Mouse (Mus musculus): ENCODE data around the gene Prg4.
A peak's percentile ranks its signal among the peaks of the same experiment; 100 is the strongest.

Gene Prg4

DNA sequence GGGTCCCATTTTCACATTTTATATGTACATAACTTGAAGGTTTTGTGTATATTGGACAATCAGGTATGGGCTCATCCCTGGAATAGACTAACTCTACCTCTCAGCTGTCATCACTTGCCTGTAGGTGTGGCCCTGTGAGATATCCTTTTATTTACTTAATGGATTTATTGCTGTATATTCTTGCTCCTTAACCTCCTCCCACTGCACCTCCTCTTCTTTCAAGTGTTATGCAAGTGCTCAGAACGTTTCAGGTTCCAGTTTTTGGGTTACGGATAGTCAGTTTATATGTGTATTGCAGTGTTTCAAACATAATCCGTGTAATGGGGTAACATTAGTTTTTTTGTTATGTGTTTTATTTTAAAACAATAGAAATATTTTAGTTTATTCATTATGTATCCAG lies 27.3 kb downstream of the Prg4 start:
- Histone ChIP-seq H3K4me3 (replicated peaks; ENCODE audit: low read length) (no peak overlapping the region), H3K9me3 (ENCODE audit: low read length) (no peaks in the 10 kb centered on the region), H3K36me3 (ENCODE audit: insufficient read depth, low read length) (peaks cover 92% of the 10 kb centered on the region), H3K27me3 (ENCODE audit: insufficient read depth, low read length) (no peaks in the 10 kb centered on the region), H3K4me1 (replicated peaks; ENCODE audit: low read depth, low read length) (no peaks in the 10 kb centered on the region)
- TF ChIP-seq NANOG (IDR thresholded peaks at IDR 0.05; ENCODE audit: borderline replicate concordance, low read length) (no peak), CTCF (conservative IDR thresholded peaks at IDR 0.05; ENCODE audit: low read length) (no peak), POU5F1 (IDR thresholded peaks at IDR 0.05; ENCODE audit: borderline replicate concordance, low read length) (no peak)

DNA sequence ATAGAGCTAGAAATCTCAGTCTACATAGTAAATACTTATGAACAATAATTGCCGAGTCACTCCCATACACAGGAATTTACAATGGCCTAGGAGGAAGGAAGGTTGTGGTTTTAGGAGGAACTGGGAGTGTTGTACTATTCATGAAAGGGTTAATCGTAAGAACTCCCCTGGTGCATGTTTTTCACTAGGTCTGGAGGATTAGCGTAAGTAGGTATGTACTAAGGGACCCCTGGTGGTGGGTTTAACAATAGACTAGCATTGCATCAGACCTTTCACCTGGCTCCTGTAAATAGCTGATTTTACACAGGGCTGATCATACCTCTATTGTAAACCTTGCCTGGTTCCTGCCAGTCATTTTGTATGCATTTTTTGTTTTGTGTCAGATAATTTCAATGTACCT lies 39.7 kb downstream of the Prg4 start:
- Histone ChIP-seq H3K36me3 (ENCODE audit: insufficient read depth, low read length) (peaks cover 98% of the 10 kb centered on the region), H3K9me3 (ENCODE audit: low read length) (no peaks in the 10 kb centered on the region), H3K27me3 (ENCODE audit: insufficient read depth, low read length) (no peaks in the 10 kb centered on the region), H3K4me3 (replicated peaks; ENCODE audit: low read length) (no peak overlapping the region), H3K4me1 (replicated peaks; ENCODE audit: low read depth, low read length) (peaks cover 11% of the 10 kb centered on the region; the same call in 1 of the 2 replicates)
- TF ChIP-seq CTCF (conservative IDR thresholded peaks at IDR 0.05; ENCODE audit: low read length) (peak; percentile 11; the same call in 1 of the 2 replicates), POU5F1 (IDR thresholded peaks at IDR 0.05; ENCODE audit: borderline replicate concordance, low read length) (no peak)

DNA sequence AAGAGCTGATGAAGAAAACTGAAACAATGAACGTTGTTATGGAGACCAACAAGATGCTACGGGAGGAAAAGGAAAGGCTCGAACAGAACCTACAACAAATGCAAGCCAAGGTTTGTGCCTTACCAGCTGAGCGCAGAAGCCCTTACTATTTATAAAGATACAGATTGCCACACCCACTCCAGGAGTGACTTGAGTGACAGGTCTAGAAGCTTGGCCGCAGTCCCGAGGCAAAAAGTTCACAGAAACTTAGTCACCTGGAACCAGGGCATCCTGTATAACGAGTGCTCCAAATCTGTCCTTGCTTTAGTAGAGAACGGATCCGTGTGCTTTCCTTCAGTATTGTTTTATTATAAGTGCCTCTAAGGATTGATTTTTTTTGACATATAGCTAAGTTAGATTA lies 40.3 kb downstream of the Prg4 start:
- H3K36me3 ChIP-seq (ENCODE audit: insufficient read depth, low read length) = peaks cover 95% of the 10 kb centered on the region
- H3K4me1 ChIP-seq (replicated peaks; ENCODE audit: low read depth, low read length) = peaks cover 11% of the 10 kb centered on the region; the same call in 1 of the 2 replicates
- no peak for TF ChIP-seq POU5F1 (IDR thresholded peaks at IDR 0.05; ENCODE audit: borderline replicate concordance, low read length)
- no peak for TF ChIP-seq NANOG (IDR thresholded peaks at IDR 0.05; ENCODE audit: borderline replicate concordance, low read length)
- TF ChIP-seq CTCF (conservative IDR thresholded peaks at IDR 0.05; ENCODE audit: low read length) = no peak
- no peaks in the 10 kb centered on the region for H3K9me3 ChIP-seq (ENCODE audit: low read length)
- H3K27me3 ChIP-seq (ENCODE audit: insufficient read depth, low read length) = no peaks in the 10 kb centered on the region
- no peak overlapping the region for H3K4me3 ChIP-seq (replicated peaks; ENCODE audit: low read length)

DNA sequence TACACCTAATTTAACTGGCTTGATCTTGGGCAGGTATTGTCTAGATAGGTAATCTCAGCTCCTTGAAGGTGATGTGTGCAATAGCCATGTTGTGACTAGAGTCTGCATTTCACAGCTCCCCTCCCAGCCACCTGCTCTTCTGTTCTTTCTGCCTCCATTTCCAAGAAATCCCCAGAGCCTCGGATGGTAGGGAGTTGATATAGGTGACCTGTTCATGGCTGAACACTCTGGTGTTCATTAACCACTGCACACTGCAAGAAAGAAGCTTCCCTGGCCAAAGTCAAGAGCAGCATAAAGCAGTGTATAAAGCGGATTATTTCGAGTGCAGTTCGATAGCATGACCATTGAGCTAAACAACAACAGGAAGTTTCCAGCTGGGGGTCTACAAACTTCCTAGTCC lies 47.5 kb downstream of the Prg4 start:
- peaks cover 95% of the 10 kb centered on the region for H3K36me3 ChIP-seq (ENCODE audit: insufficient read depth, low read length)
- H3K27me3 ChIP-seq (ENCODE audit: insufficient read depth, low read length) = no peaks in the 10 kb centered on the region
- no peak overlapping the region for H3K4me3 ChIP-seq (replicated peaks; ENCODE audit: low read length)
- no peaks in the 10 kb centered on the region for H3K9me3 ChIP-seq (ENCODE audit: low read length)
- no peaks in the 10 kb centered on the region for H3K4me1 ChIP-seq (replicated peaks; ENCODE audit: low read depth, low read length)
- TF ChIP-seq NANOG (IDR thresholded peaks at IDR 0.05; ENCODE audit: borderline replicate concordance, low read length) = no peak
- TF ChIP-seq POU5F1 (IDR thresholded peaks at IDR 0.05; ENCODE audit: borderline replicate concordance, low read length) = no peak
- no peak for TF ChIP-seq CTCF (conservative IDR thresholded peaks at IDR 0.05; ENCODE audit: low read length)

DNA sequence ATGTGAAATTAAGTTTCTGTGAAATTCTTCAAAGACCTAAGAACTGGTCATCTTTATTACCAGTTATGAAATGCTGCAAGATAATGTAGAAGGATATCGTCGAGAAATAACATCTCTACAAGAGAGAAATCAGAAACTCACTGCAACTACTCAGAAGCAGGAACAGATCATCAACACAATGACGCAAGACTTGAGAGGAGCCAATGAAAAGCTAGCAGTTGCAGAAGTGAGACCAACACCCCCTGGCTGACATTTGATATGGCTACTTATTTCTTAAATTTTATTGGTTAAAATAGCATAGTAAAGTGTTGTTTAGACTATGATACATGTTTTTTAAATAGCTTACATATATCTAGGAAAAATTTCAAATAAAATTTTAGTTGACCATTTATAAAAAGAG lies 50.0 kb downstream of the Prg4 start:
- H3K36me3 ChIP-seq (ENCODE audit: insufficient read depth, low read length) = peaks cover 93% of the 10 kb centered on the region
- H3K27me3 ChIP-seq (ENCODE audit: insufficient read depth, low read length) = no peaks in the 10 kb centered on the region
- H3K4me1 ChIP-seq (replicated peaks; ENCODE audit: low read depth, low read length) = no peaks in the 10 kb centered on the region
- no peak overlapping the region for H3K4me3 ChIP-seq (replicated peaks; ENCODE audit: low read length)
- H3K9me3 ChIP-seq (ENCODE audit: low read length) = no peaks in the 10 kb centered on the region
- no peak for TF ChIP-seq POU5F1 (IDR thresholded peaks at IDR 0.05; ENCODE audit: borderline replicate concordance, low read length)
- no peak for TF ChIP-seq CTCF (conservative IDR thresholded peaks at IDR 0.05; ENCODE audit: low read length)
- TF ChIP-seq NANOG (IDR thresholded peaks at IDR 0.05; ENCODE audit: borderline replicate concordance, low read length) = no peak

DNA sequence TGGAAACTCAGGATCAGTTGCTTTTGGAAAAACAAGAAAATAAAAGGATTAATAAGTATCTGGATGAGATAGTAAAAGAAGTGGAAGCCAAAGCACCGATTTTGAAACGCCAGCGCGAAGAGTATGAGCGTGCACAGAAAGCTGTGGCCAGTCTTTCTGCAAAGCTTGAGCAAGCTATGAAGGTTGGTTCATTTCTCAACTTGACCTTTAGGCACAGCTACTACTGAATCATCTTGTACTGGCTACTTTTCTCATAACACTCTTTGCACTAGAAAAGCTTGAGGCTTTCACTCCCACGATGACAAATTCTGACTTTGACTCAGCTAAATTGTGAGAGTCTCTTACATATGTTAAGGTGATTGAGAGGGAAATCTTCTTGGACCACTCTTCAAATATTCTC lies 56.0 kb downstream of the Prg4 start:
- no peak overlapping the region for H3K4me3 ChIP-seq (replicated peaks; ENCODE audit: low read length)
- no peaks in the 10 kb centered on the region for H3K9me3 ChIP-seq (ENCODE audit: low read length)
- no peak for TF ChIP-seq NANOG (IDR thresholded peaks at IDR 0.05; ENCODE audit: borderline replicate concordance, low read length)
- no peak for TF ChIP-seq POU5F1 (IDR thresholded peaks at IDR 0.05; ENCODE audit: borderline replicate concordance, low read length)
- TF ChIP-seq CTCF (conservative IDR thresholded peaks at IDR 0.05; ENCODE audit: low read length) = no peak
- H3K36me3 ChIP-seq (ENCODE audit: insufficient read depth, low read length) = peaks cover 98% of the 10 kb centered on the region
- no peaks in the 10 kb centered on the region for H3K4me1 ChIP-seq (replicated peaks; ENCODE audit: low read depth, low read length)
- no peaks in the 10 kb centered on the region for H3K27me3 ChIP-seq (ENCODE audit: insufficient read depth, low read length)

DNA sequence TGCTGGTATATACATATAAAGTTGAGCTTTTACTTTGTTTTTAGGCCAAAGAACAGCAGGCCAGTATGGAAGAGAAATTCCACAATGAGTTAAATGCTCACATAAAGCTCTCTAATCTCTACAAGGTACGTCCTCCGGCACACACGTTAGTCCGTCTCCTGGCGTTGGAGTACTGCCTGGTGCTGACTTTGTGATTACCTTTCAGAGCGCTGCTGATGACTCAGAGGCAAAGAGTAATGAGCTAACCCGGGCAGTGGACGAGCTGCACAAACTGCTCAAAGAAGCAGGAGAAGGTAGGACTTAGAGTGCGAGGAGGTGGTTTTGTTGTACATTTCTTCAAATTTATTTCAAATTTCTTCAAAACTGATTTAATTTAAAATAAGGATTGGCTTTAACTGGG lies 58.7 kb downstream of the Prg4 start:
- TF ChIP-seq CTCF (conservative IDR thresholded peaks at IDR 0.05; ENCODE audit: low read length) (no peak), NANOG (IDR thresholded peaks at IDR 0.05; ENCODE audit: borderline replicate concordance, low read length) (no peak), POU5F1 (IDR thresholded peaks at IDR 0.05; ENCODE audit: borderline replicate concordance, low read length) (no peak)
- Histone ChIP-seq H3K4me1 (replicated peaks; ENCODE audit: low read depth, low read length) (no peaks in the 10 kb centered on the region), H3K27me3 (ENCODE audit: insufficient read depth, low read length) (no peaks in the 10 kb centered on the region), H3K4me3 (replicated peaks; ENCODE audit: low read length) (no peak overlapping the region), H3K36me3 (ENCODE audit: insufficient read depth, low read length) (peaks cover 98% of the 10 kb centered on the region), H3K9me3 (ENCODE audit: low read length) (no peaks in the 10 kb centered on the region)

DNA sequence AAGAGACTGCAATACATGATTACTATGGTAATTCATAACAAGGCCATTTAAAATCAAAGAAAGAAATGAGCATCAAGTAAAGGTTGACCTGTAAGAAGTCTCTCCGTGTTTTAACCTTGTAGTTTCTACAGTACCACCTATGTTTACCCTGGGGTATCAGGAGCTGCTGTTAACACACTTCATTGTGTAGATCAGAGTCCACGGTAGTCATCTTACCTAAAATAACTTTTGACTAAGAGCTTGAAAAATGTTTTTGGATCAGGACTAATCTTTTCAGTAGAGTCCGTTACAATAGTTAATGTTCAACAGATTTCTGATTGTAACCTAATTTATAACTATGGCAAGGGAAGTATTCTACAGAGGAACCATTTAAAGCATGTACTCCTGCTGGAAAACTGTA lies 61.4 kb downstream of the Prg4 start:
- Histone ChIP-seq H3K4me1 (replicated peaks; ENCODE audit: low read depth, low read length) (no peaks in the 10 kb centered on the region), H3K4me3 (replicated peaks; ENCODE audit: low read length) (no peak overlapping the region), H3K36me3 (ENCODE audit: insufficient read depth, low read length) (peaks cover 95% of the 10 kb centered on the region), H3K9me3 (ENCODE audit: low read length) (no peaks in the 10 kb centered on the region), H3K27me3 (ENCODE audit: insufficient read depth, low read length) (no peaks in the 10 kb centered on the region)
- TF ChIP-seq CTCF (conservative IDR thresholded peaks at IDR 0.05; ENCODE audit: low read length) = no peak
- no peak for TF ChIP-seq POU5F1 (IDR thresholded peaks at IDR 0.05; ENCODE audit: borderline replicate concordance, low read length)
- TF ChIP-seq NANOG (IDR thresholded peaks at IDR 0.05; ENCODE audit: borderline replicate concordance, low read length) = no peak

DNA sequence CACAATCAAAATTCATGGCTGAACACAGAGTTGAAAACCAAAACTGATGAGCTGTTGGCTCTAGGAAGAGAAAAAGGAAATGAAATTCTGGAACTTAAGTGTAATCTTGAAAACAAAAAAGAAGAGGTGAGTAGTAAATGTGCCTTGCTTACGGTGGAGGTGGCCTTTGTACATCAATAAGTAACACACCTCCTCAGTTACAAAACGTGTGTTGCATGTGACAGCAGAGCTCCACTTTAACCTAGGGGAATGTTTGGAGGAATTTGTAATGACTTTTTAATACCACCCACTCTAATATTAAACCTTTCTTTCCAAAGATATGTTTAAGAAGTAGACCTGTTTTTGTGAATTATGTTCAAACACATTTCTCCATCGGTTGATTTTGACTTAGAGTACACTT lies 62.1 kb downstream of the Prg4 start:
- peaks cover 95% of the 10 kb centered on the region for H3K36me3 ChIP-seq (ENCODE audit: insufficient read depth, low read length)
- no peaks in the 10 kb centered on the region for H3K4me1 ChIP-seq (replicated peaks; ENCODE audit: low read depth, low read length)
- TF ChIP-seq CTCF (conservative IDR thresholded peaks at IDR 0.05; ENCODE audit: low read length) = no peak
- no peak overlapping the region for H3K4me3 ChIP-seq (replicated peaks; ENCODE audit: low read length)
- no peaks in the 10 kb centered on the region for H3K27me3 ChIP-seq (ENCODE audit: insufficient read depth, low read length)
- H3K9me3 ChIP-seq (ENCODE audit: low read length) = no peaks in the 10 kb centered on the region

Data from E14TG2a.4 (cell line).